Mouse (Mus musculus) left cerebral cortex, adult 6 months (tissue): ENCODE data around the gene Pbx4. TPM values are rescaled to one million over a fixed set of nuclear protein-coding genes. Genes with fewer than 3 reads are reported as not detected.

Source experiments
- long read RNA-seq, 2 experiments: library from polyadenylated mRNA; unstranded; transcript quantifications; one replicate each; pipeline ENCODE4 v2.0.0; 2019 to 2020
- polyA plus RNA-seq: library from polyadenylated mRNA; unstranded; fragments of <200 nt; fragmentation: Nextera tagmentation; gene quantifications from 2 replicates; pipeline ENCODE4 v1.2.3, GENCODE M21; 2021

Gene Pbx4
- 59.2 and 60.8 TPM in 2 replicates for polyA plus RNA-seq
- long read RNA-seq, experiment 1, transcript Pbx4-205 (6 exons, 931 nt), result major isoform, 9 of 23 reads
- long read RNA-seq, experiment 1, partial matches to known transcripts, result 3 of 23 reads
- long read RNA-seq, experiment 1, other reads (novel, unspliced or antisense), result 8 of 23 reads
- long read RNA-seq, experiment 2, transcript Pbx4-205 (6 exons, 931 nt), result major isoform, 9 of 40 reads
- long read RNA-seq, experiment 2, partial matches to known transcripts, result 2 of 40 reads
- long read RNA-seq, experiment 2, other reads (novel, unspliced or antisense), result 24 of 40 reads

GRCm38 (mm10) chr8:69832298-69832853 is at the start of gene Pbx4:
Pbx4 (plus strand) TSS chr8:69832491.

GRCm38 (mm10) chr8:69790773-69791367 is 41.4 kb upstream of the Pbx4 start, which contains the start of the genes Atp13a1 and Zfp866:
Atp13a1 (plus strand) TSS chr8:69791163.
Zfp866 (minus strand) TSS chr8:69791178.

GRCm38 (mm10) chr8:69808094-69808863 is 24.0 kb upstream of the Pbx4 start, which contains the start of gene Gmip:
Gmip (plus strand) TSS chr8:69808679.

GRCm38 (mm10) chr8:69822386-69823191 is 9.7 kb upstream of the Pbx4 start, which contains the start of gene Lpar2:
Lpar2 (plus strand) TSS chr8:69822429.

GRCm38 (mm10) chr8:69887289-69888243 is 55.3 kb downstream of the Pbx4 start, which contains the start of gene Cilp2:
Cilp2 (minus strand) TSS chr8:69887687.

GRCm38 (mm10) chr8:69902163-69903062 is 70.1 kb downstream of the Pbx4 start, which contains the start of the genes Tssk6, Ndufa13 and Yjefn3:
Tssk6 (plus strand) TSS chr8:69902184.
Ndufa13 (minus strand) TSS chr8:69902558.
Yjefn3 (minus strand) TSS chr8:69902712.

Other genes with a start within 250 kb of the Pbx4 start
- 13.4 and 14.0 TPM in 2 replicates for gene Zfp868, start 206.9 kb upstream of the Pbx4 start, polyA plus RNA-seq
- gene Zfp964, start 178.0 kb upstream of the Pbx4 start, polyA plus RNA-seq, result 1.1 and 1.6 TPM in 2 replicates
- 12.8 and 14.1 TPM in 2 replicates for gene Zfp869, start 121.8 kb upstream of the Pbx4 start, polyA plus RNA-seq
- gene Zfp963, start 82.5 kb upstream of the Pbx4 start, polyA plus RNA-seq, result 2.9 and 3.1 TPM in 2 replicates
- 0.94 TPM in 1 of 2 replicates, not detected in the other for gene Gm20422, start 57.6 kb upstream of the Pbx4 start, polyA plus RNA-seq
- 10.8 and 15.4 TPM in 2 replicates for gene Atp13a1, start 41.3 kb upstream of the Pbx4 start, polyA plus RNA-seq
- gene Zfp866, start 41.3 kb upstream of the Pbx4 start, polyA plus RNA-seq, result 3.0 and 4.1 TPM in 2 replicates
- gene Gmip, start 23.8 kb upstream of the Pbx4 start, polyA plus RNA-seq, result 1.8 and 2.8 TPM in 2 replicates
- 0.05 and 0.11 TPM in 2 replicates for gene Lpar2, start 10.1 kb upstream of the Pbx4 start, polyA plus RNA-seq
- 0.44 and 0.61 TPM in 2 replicates for gene Cilp2, start 55.2 kb downstream of the Pbx4 start, polyA plus RNA-seq
- 1.3 and 1.8 TPM in 2 replicates for gene Tssk6, start 69.7 kb downstream of the Pbx4 start, polyA plus RNA-seq
- gene Ndufa13, start 70.1 kb downstream of the Pbx4 start, polyA plus RNA-seq, result 625 and 699 TPM in 2 replicates
- gene Yjefn3, start 70.2 kb downstream of the Pbx4 start, polyA plus RNA-seq, result 48.3 and 74.4 TPM in 2 replicates
- 6.8 and 8.7 TPM in 2 replicates for gene Gatad2a, start 163.9 kb downstream of the Pbx4 start, polyA plus RNA-seq
- 24.8 and 37.2 TPM in 2 replicates for gene Mau2, start 210.2 kb downstream of the Pbx4 start, polyA plus RNA-seq
- 27.5 and 30.4 TPM in 2 replicates for gene Sugp1, start 210.3 kb downstream of the Pbx4 start, polyA plus RNA-seq
- gene Tm6sf2, start 240.4 kb downstream of the Pbx4 start, polyA plus RNA-seq, result 0.18 TPM in 2 replicates